Mouse (Mus musculus) urinary bladder, postnatal 25 days (tissue): Measurements from ENCODE around the gene Ankrd24.
"Not testable (repeated sequence)": the region's sequence is repeated elsewhere in the genome, so short reads cannot be mapped to it uniquely, and the experiment has no call there.

Experiments used
- DNase-seq: peaks from one replicate; pipeline ENCODE4 v3.0.0; 2022; ENCODE audit warnings: low spot score

Gene Ankrd24

GRCm38 (mm10) chr10:81644716-81645115 is 16.4 kb downstream of the Ankrd24 start:
- no peak for DNase-seq

- no peak for DNase-seq
Measured at GRCm38 (mm10) chr10:81645391-81645790, 17.1 kb downstream of the Ankrd24 start.

DNA sequence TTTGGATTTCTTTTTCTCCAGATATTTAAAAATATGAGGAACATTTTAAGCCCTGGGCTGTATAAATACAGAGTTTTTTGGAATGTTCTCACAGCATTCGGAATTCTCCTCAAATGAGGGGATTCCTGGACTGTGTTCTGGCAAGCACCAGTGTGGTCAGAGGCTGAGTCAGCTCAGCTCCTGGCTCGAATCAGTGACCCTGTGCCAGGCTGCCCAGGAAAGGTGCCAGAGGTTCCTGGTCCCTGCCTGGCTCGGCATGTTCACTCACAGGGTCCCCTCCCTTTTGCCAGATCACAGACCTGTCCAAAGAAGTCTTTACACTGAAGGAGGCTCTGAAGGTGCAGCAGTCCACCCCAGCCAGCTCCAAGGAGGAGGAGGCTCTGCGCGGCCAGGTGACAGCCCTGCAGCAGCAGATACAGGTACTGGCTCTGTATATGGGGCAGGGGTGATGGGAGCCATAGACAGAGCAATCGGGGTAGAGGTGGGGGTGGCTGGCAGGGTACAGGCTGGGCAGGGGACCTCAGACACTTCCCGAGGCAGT is 17.7 kb downstream of the Ankrd24 start:
- no peak for DNase-seq

GRCm38 (mm10) chr10:81648803-81649775 is 20.7 kb downstream of the Ankrd24 start, which contains the start of gene Gm10778:
TSS of gene Gm10778 (plus strand) at chr10:81649059.
- peak; percentile 81 for DNase-seq

DNA sequence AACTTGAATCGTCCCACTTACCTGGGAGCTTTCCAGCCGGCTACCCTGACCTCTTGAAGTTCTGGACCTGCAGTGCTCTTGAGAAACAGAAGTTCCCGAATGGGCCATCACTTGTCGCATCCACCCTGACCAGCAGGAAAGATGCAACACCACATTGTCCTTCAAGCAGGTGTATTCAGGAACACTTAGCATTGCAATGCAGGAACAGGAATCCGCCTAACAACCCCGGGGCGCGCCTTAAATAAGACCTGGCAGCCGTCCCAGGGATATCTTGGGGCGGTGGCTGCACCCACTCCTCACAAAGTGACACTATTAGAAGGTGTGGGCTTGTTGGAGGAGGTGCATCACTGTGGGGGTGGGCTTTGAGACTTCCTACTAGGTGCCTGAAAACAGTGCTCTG is 26.8 kb downstream of the Ankrd24 start:
- DNase-seq: no peak

DNA sequence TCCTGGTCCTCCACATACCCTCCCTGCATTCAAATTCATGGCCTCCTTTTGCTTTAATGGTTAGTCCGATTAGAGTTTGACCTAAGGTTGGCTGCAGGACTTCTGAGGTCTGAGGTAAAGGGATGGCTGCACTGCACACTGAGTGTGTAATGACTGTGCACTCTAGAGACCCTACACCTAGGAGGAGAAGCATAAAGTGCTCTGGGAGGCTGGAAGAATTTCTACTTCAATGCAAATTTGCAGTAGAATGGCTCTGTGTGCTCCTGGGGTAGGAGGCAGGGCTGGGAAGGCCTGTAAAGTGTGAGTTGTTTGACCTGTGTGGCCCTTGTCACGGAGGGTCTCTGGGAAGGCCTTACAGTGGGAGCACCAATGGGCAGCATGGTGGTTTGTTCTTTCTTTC is 27.8 kb downstream of the Ankrd24 start:
- no peak for DNase-seq

DNA sequence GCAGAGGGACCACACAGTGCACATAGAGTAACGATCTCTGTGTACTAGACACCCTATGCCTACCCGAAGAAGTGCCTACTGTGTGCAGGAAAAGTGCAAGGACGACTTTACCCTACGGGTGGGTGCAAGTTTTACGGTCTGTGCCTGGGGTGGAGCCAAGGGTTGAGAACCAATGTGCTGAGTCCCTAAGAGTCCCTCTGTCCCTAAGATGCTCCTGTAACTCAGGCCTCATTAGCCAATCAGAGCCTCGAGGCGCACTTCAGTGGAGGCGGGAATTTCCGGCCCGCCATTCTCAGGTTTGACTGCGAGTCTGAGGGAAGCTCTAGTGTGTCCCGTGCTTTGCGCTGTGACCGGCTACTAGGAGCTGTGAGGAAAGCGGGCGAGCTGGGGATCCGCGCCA is 58.8 kb downstream of the Ankrd24 start:
- DNase-seq: not testable (repeated sequence)
